Mouse (Mus musculus) heart, embryonic 14.5 days (tissue): ENCODE results near the gene Stat1. TPM values are rescaled to one million over a fixed set of nuclear protein-coding genes. Genes with fewer than 3 reads are reported as not detected.

ENCODE experiments used
- ATAC-seq: fragments of 200-750 bp; cut with Nextera tagmentation; 2 replicates; pipeline ENCODE4 v1.8.0; 2017; ENCODE audit warnings: low read depth, moderate TSS enrichment; ENCODE audit not compliant: insufficient number of reproducible peaks, insufficient read depth, low FRiP score
- H3K27ac ChIP-seq, 2 experiments: fragments of 200-500 bp in 1 of 2; fragments of 300-500 bp in 1 of 2; sonication (generic) in 1 of 2; replicated peaks in 1 of 2; 2 replicates each; pipeline ENCODE4 v1.5.1; 2012 to 2014; ENCODE audit warnings: low read depth in 2 of 2, low read length in 2 of 2, control low read depth in 1 of 2, mild to moderate bottlenecking in 1 of 2, mixed read lengths in 1 of 2; ENCODE audit not compliant: control insufficient read depth in 1 of 2, insufficient read depth in 1 of 2
- H3K27me3 ChIP-seq: fragments of 300-500 bp; sonication (generic); 2 replicates; pipeline ENCODE4 v1.6.1; 2014; ENCODE audit warnings: mild to moderate bottlenecking, low read length, control low read depth; ENCODE audit not compliant: control insufficient read depth, insufficient read depth
- H3K36me3 ChIP-seq: fragments of 300-500 bp; sonication (generic); 2 replicates; pipeline ENCODE4 v1.6.1; 2014; ENCODE audit warnings: mild to moderate bottlenecking, control low read depth, low read length, mixed read lengths; ENCODE audit not compliant: control insufficient read depth, insufficient read depth
- H3K4me1 ChIP-seq, 2 experiments: fragments of 200-500 bp in 1 of 2; fragments of 300-500 bp in 1 of 2; sonication (generic) in 1 of 2; 2 replicates each; pipeline ENCODE4 v1.6.1; 2012 to 2014; ENCODE audit warnings: low read length in 2 of 2, control low read depth in 1 of 2, mixed read lengths in 1 of 2; ENCODE audit not compliant: control insufficient read depth in 2 of 2, insufficient read depth in 2 of 2
- H3K4me2 ChIP-seq: fragments of 300-500 bp; sonication (generic); 2 replicates; pipeline ENCODE4 v1.6.1; 2014; ENCODE audit warnings: mild to moderate bottlenecking, low read length
- H3K4me3 ChIP-seq, 2 experiments: fragments of 200-500 bp in 1 of 2; fragments of 300-500 bp in 1 of 2; sonication (generic) in 1 of 2; 2 replicates each; pipeline ENCODE4 v1.5.1; 2012 to 2014; ENCODE audit warnings: low read length in 2 of 2, mild to moderate bottlenecking in 2 of 2, control low read depth in 1 of 2, low read depth in 1 of 2, moderate library complexity in 1 of 2; ENCODE audit not compliant: control insufficient read depth in 1 of 2, insufficient read depth in 1 of 2
- H3K9ac ChIP-seq: fragments of 300-500 bp; sonication (generic); 2 replicates; pipeline ENCODE4 v1.6.1; 2014; ENCODE audit warnings: mild to moderate bottlenecking, low read length
- H3K9me3 ChIP-seq: fragments of 300-500 bp; sonication (generic); 2 replicates; pipeline ENCODE4 v1.6.1; 2016; ENCODE audit warnings: low read length, control low read depth; ENCODE audit not compliant: control insufficient read depth
- WGBS: fragments of 180-500 bp; shearing (Covaris S2); extraction: QIAGEN DNeasy Blood & Tissue Kit; methylation state at CpG from one replicate; pipeline ENCODE4 v1.1.7; 2014; 5-methylcytosine and 5-hydroxymethylcytosine counted together
- polyA plus RNA-seq: library from polyadenylated mRNA; unstranded; fragments of >200 nt; fragmentation: Nextera tagmentation; extraction: Ambion mirVana; gene quantifications from 2 replicates; pipeline ENCODE4 v1.2.1, GENCODE M21; 2014

Gene Stat1
- polyA plus RNA-seq, 1 experiment from 2014 or later = 31.7 TPM

DNA sequence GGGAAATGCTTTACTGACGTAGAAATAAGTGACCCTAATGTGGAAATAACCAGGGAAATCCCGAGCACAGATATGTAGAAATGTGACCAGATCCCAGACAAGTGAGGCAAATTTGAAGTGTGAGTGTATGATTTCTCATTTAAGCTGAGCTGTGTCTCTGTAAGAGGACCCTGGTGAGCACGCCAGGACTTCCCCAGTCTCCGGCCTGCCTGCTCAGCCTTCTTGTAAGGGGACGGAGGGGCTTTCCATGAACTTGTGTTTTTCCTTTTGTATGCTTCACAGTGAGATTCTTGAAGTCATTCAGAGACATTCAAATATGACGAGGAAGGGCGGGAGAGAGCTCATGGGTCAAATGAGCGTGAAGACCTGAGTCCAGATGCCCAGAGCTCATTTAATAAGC is 14.0 kb downstream of the Stat1 start:
- no peaks in the 10 kb centered on the region for H3K9me3 ChIP-seq
- ATAC-seq = no peak

GRCm38 (mm10) chr1:52137292-52137691 is 18.1 kb downstream of the Stat1 start:
- Histone ChIP-seq H3K36me3 (peaks cover 60% of the 10 kb centered on the region), H3K9ac (no peak overlapping the region), H3K27ac (no peak overlapping the region), H3K4me1 (peaks cover 6 to 12% of the 10 kb centered on the region in 2 experiments), H3K4me2 (no peak overlapping the region), H3K4me3 (no peak overlapping the region), H3K27me3 (no peaks in the 10 kb centered on the region), H3K9me3 (no peaks in the 10 kb centered on the region)
- 74% methylated on average over 16 of the region's 16 CpGs for WGBS
- no peak for ATAC-seq

More for the DNA sequence above, 14.0 kb downstream of the Stat1 start:
- H3K4me3 ChIP-seq = no peak overlapping the region
- no peaks in the 10 kb centered on the region for H3K27me3 ChIP-seq
- H3K4me2 ChIP-seq = no peak overlapping the region
- WGBS = 88% methylated on average over 8 of the region's 8 CpGs
- H3K4me1 ChIP-seq = no peaks in the 10 kb centered on the region
- H3K9ac ChIP-seq = no peak overlapping the region
- H3K36me3 ChIP-seq = peaks cover 67% of the 10 kb centered on the region
- H3K27ac ChIP-seq = no peak overlapping the region

DNA sequence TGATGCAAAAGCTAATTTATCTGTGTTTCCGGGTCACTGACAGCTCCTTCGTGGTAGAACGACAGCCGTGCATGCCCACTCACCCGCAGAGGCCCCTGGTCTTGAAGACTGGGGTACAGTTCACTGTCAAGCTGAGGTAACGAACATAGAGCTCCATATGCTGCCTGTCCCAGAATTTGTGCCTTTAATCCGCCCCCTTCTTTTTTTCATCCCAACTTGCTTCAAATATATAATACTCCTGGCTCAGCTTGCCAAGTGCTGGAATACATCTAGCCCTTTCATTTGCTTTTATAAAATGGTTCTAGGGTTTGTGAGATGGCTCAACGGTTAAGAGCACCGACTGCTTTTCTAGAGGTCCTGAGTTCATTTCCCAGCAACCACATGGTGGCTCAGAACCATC is 21.3 kb downstream of the Stat1 start:
- Histone ChIP-seq H3K36me3 (peaks cover 56% of the 10 kb centered on the region), H3K9ac (no peak overlapping the region), H3K9me3 (no peaks in the 10 kb centered on the region), H3K4me3 (no peak overlapping the region), H3K4me1 (peaks cover 10 to 12% of the 10 kb centered on the region in 2 experiments), H3K27me3 (no peaks in the 10 kb centered on the region), H3K4me2 (no peak overlapping the region), H3K27ac (no peak overlapping the region; a peak in 1 of 4 replicates)
- no peak for ATAC-seq
- WGBS = 79% methylated on average over 9 of the region's 9 CpGs

DNA sequence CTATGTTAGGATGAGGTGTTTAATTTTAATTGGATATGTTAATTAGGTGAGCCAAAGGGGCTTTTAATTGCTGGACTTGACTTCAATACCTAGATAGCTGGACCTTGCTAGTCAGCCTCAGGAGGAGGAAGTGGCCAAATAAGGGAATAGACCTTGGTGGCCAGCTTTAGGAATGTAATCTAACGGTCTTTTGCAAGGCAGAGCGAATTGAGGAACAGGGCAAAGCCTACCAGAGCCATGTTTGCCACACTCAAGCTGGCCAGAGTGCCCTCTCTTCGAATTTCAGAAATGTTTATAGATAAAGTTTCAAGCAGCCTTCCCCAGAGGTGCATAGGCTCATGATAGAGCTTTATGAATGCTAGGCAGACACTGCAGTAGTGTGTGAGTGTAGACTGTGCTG is 22.2 kb downstream of the Stat1 start:
- WGBS = 22% methylated on average over 3 of the region's 3 CpGs
- Histone ChIP-seq H3K9ac (no peak overlapping the region), H3K4me1 (peaks cover 10 to 12% of the 10 kb centered on the region in 2 experiments), H3K27ac (no peak overlapping the region; a peak in 1 of 4 replicates), H3K4me3 (no peak overlapping the region), H3K9me3 (no peaks in the 10 kb centered on the region), H3K4me2 (no peak overlapping the region), H3K36me3 (peaks cover 46% of the 10 kb centered on the region), H3K27me3 (no peaks in the 10 kb centered on the region)
- no peak for ATAC-seq

- 52% methylated on average over 4 of the region's 4 CpGs for WGBS
These were observed 22.9 kb downstream of the Stat1 start for GRCm38 (mm10) chr1:52142117-52142516.

DNA sequence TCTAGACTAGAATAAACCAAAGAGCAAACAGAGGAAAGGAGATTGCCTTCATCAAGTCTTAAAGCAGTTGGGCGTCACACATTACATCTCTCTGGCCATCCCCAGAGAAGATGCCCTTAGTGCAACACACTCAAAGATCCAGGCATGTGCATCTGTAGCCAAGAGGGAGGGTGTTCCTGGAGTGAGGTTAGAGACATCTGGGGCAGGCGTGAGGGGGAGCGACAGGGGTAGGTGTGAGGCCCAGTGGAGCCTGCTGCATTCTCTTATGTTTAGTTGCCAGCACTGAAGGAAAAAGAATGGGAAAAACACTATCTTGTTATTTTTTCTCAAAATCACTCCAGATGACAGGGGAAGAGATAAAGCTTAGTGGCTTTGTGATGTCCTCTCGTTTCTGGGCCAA is 24.0 kb downstream of the Stat1 start:
- whole genome bisulfite sequencing = 70% methylated on average over 4 of the region's 4 CpGs
- Histone ChIP-seq H3K27me3 (no peaks in the 10 kb centered on the region), H3K4me1 (peaks cover 13 to 21% of the 10 kb centered on the region in 2 experiments), H3K9me3 (no peaks in the 10 kb centered on the region), H3K27ac (no peak overlapping the region; a peak in 1 of 4 replicates), H3K4me2 (no peak overlapping the region), H3K9ac (no peak overlapping the region), H3K4me3 (no peak overlapping the region), H3K36me3 (peaks cover 29% of the 10 kb centered on the region)
- no peak for ATAC-seq

More at GRCm38 (mm10) chr1:52142117-52142516, 22.9 kb downstream of the Stat1 start:
- Histone ChIP-seq H3K27ac (no peak overlapping the region), H3K27me3 (no peaks in the 10 kb centered on the region), H3K9ac (no peak overlapping the region), H3K36me3 (peaks cover 40% of the 10 kb centered on the region), H3K4me1 (peaks cover 10 to 15% of the 10 kb centered on the region in 2 experiments), H3K4me3 (no peak overlapping the region), H3K9me3 (no peaks in the 10 kb centered on the region), H3K4me2 (no peak overlapping the region)
- no peak for ATAC-seq

GRCm38 (mm10) chr1:52143596-52144156 is 24.4 kb downstream of the Stat1 start:
- Histone ChIP-seq H3K36me3 (peaks cover 29% of the 10 kb centered on the region), H3K27me3 (no peaks in the 10 kb centered on the region), H3K9ac (no peak overlapping the region), H3K9me3 (no peaks in the 10 kb centered on the region), H3K4me2 (no peak overlapping the region), H3K27ac (no peak overlapping the region), H3K4me3 (no peak overlapping the region), H3K4me1 (peaks cover 15 to 25% of the 10 kb centered on the region in 2 experiments)
- WGBS = 84% methylated on average over 7 of the region's 7 CpGs
- no peak for ATAC-seq

DNA sequence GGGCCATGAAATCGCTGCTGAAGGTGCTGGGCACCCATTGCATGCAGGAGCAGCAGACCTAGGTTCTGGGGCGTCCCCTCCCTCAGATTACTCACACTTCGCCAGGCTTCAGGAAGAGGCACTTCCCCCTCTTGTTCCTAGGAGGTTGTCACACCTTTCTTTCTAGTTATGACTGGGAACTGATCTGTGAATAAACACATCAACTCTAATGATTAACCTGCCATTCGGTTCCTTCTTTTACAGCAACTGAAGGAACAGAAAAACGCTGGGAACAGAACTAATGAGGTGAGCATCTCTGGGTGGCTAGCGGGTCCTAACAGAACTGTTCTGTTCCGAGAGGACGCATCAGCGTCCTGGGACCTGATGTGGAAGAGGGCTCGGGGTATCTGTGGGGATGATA is 25.7 kb downstream of the Stat1 start:
- H3K4me3 ChIP-seq = no peak overlapping the region
- no peaks in the 10 kb centered on the region for H3K9me3 ChIP-seq
- peaks cover 22 to 30% of the 10 kb centered on the region in 2 experiments for H3K4me1 ChIP-seq
- H3K9ac ChIP-seq = no peak overlapping the region
- no peaks in the 10 kb centered on the region for H3K27me3 ChIP-seq
- peaks cover 22% of the 10 kb centered on the region for H3K36me3 ChIP-seq
- no peak overlapping the region for H3K4me2 ChIP-seq
- no peak overlapping the region for H3K27ac ChIP-seq
- WGBS = 86% methylated on average over 10 of the region's 10 CpGs
- no peak for ATAC-seq
